Mouse (Mus musculus) lung, postnatal 0 days (tissue): ENCODE data around the gene Praf2.

Source experiments
- CTCF ChIP-seq: IDR thresholded peaks from 2 replicates; pipeline ENCODE4 v1.5.1; 2016; ENCODE audit warnings: antibody characterized with exemption, mild to moderate bottlenecking
- EP300 ChIP-seq: IDR thresholded peaks from 2 replicates; pipeline ENCODE4 v1.6.1; 2016; ENCODE audit warnings: antibody characterized with exemption, mild to moderate bottlenecking, control low read depth

DNA sequence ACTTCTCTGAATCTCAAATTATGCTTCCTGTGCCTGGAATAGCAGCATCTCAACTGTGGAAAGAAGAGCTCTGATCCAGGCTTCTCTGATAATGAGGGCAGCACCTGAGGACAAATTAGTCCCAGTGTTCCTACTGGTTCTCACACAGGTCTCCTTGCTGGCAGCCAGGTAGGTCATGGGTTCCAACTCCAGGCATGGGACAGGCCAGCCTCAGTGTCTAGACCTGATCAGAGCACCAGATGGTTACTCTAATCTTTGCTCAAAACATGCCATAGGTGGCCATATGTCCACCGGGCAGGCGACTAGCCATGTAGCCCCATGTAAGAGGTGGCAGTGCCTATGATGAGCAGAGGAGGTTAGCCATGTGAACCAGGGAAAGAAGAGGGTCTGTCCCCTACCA is 39.9 kb upstream of the Praf2 start:
- TF ChIP-seq CTCF (no peak), EP300 (no peak)
